Mouse (Mus musculus) forebrain, embryonic 10.5 days (tissue): ENCODE measurements around the gene Bmp2. TPM values are rescaled to one million over a fixed set of nuclear protein-coding genes. Genes with fewer than 3 reads are reported as not detected.

Experiments used
- microRNA-seq: library from miRNA; unstranded; fragments of <30 nt; microRNA quantifications from one replicate; pipeline ENCODE4, GENCODE M21; 2017
- polyA plus RNA-seq: library from polyadenylated mRNA; unstranded; fragments of >200 nt; fragmentation: Nextera tagmentation; extraction: Ambion mirVana; gene quantifications from 2 replicates; pipeline ENCODE4 v1.2.1, GENCODE M21; 2016

Gene Bmp2
- polyA plus RNA-seq, 1 experiment from 2014 or later, result 1.2 TPM

Small RNAs within 50 kb of the gene (microRNA-seq; reads per million reads assigned to microRNA genes)
- gene Mir3090, result not detected
